Comparison of ENCODE assay signal across 20 mouse cellular contexts in the genomic region with DNA sequence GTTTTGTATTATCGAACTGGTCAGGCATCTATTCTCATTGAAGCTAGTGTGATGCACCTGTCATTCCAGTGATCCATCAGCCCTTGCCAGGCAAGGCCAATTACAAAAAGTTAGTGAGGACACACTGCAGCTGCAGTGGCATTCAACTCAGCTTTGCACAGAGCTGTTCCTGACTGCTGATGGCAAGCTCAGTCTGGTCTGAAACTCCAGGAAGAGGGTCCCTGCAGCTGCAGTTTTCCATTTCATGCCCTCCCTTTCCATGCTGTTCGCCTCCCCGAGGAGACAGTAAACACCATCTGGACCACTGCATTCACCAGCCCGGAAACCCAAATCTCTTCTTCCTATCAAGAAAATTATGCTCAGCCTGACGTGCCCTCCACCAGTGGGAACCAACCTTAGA. TPM values are rescaled to one million over a fixed set of nuclear protein-coding genes. Genes with fewer than 3 reads are reported as not detected.
"Had no signal": no experiment of that assay in that cellular context is flagged by ENCODE, and none has a peak within 500 bp of the region (broad histone marks: within the 10 kb centered on the region; RNA-seq: fewer than 3 reads in every experiment).

No protein-coding gene starts in this region.

- H3K4me3 ChIP-seq: midbrain, embryonic 10.5 days; midbrain, embryonic 12.5 days; neural tube, embryonic 12.5 days; stomach, embryonic 15.5 days had no signal

- H3K27ac ChIP-seq: midbrain, embryonic 10.5 days; midbrain, embryonic 12.5 days; neural tube, embryonic 12.5 days; stomach, embryonic 15.5 days; stomach, postnatal 0 days had no signal

- ATAC-seq: midbrain, embryonic 16.5 days had no signal

- H3K4me1 ChIP-seq: midbrain, embryonic 10.5 days; midbrain, embryonic 12.5 days; neural tube, embryonic 12.5 days; stomach, embryonic 15.5 days had no signal

- H3K9ac ChIP-seq: lung, embryonic 14.5 days; midbrain, embryonic 12.5 days; neural tube, embryonic 12.5 days; stomach, embryonic 15.5 days had no signal

- H3K4me2 ChIP-seq: lung, embryonic 14.5 days; midbrain, embryonic 12.5 days; neural tube, embryonic 12.5 days; stomach, embryonic 15.5 days had no signal

- H3K27me3 ChIP-seq: neural tube, embryonic 12.5 days; stomach, embryonic 15.5 days had no signal

- H3K36me3 ChIP-seq: midbrain, embryonic 10.5 days; midbrain, embryonic 12.5 days; neural tube, embryonic 12.5 days; stomach, embryonic 15.5 days had no signal

- DNase-seq: lung, adult 18-20 months; lung, embryonic 14.5 days; lung, postnatal 10 days; lung, postnatal 4 days; midbrain, embryonic 14.5 days; right cerebral cortex, postnatal 14 days; thymus, adult 2 months; thymus, postnatal 25 days; thymus, postnatal 4 days had no signal

- H3K9me3 ChIP-seq: midbrain, embryonic 10.5 days; midbrain, embryonic 12.5 days; neural tube, embryonic 12.5 days; stomach, embryonic 15.5 days had no signal

RNA-seq across cellular contexts. Expression of a gene that starts 2.4 kb away (rescaled TPM):
- total RNA-seq: megakaryocyte, adult 5-6 weeks; megakaryocyte-erythroid progenitor cell, adult 5-6 weeks; neutrophil, adult 5-6 weeks had no signal
- polyA plus RNA-seq: midbrain, embryonic 12.5 days; testis, adult 2 months; urinary bladder, adult 2 months had no signal
